Mouse (Mus musculus) thymus, adult 2 months (tissue): ENCODE results near the gene Ttc39d.

Experiments used
- CTCF ChIP-seq: fragments of 200-500 bp; IDR thresholded peaks from 2 replicates; pipeline ENCODE4 v1.5.1; 2012; ENCODE audit warnings: mild to moderate bottlenecking, control low read depth, low read length, moderate library complexity, borderline replicate concordance; ENCODE audit not compliant: control insufficient read depth, poor library complexity, insufficient read depth; ENCODE audit errors: extremely low read depth
- POLR2A ChIP-seq: fragments of 200-500 bp; IDR thresholded peaks from 2 replicates; pipeline ENCODE4 v1.6.1; 2012; ENCODE audit warnings: mild to moderate bottlenecking, low read length, control low read depth, moderate library complexity; ENCODE audit not compliant: control insufficient read depth, poor library complexity, insufficient read depth; ENCODE audit errors: extremely low read depth

DNA sequence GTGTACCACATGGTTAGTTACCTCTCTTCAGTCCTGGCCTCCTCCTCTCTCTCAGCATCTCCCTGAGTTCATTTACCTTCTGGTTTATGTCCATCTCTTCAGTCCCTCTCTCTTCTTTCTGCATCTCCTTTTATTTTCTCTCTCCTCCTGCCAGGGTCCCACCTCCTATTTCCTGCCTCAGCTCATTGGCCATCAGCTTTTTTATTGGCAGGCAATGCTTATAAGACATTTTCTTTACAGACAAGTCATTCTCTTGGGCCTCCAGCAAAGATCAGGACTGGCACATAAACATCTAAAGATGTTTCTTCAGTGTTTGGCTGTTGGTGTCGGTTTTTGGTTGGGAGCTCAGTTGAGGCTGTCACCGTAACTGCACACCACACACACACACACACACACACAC lies 33.6 kb upstream of the Ttc39d start:
- TF ChIP-seq CTCF, result no peak
- no peak for TF ChIP-seq POLR2A
